Mouse (Mus musculus) macrophage (primary cell): Measurements from ENCODE around the gene Nt5c2. TPM values are rescaled to one million over a fixed set of nuclear protein-coding genes. Genes with fewer than 3 reads are reported as not detected.

Experiments used
- H3K27ac ChIP-seq: fragments of 350-480 bp; formaldehyde crosslinking; 2 replicates; pipeline ENCODE4 v1.9.0; 2021
- H3K36me3 ChIP-seq: fragments of 350-480 bp; formaldehyde crosslinking; 2 replicates; pipeline ENCODE4 v1.9.0; 2021; ENCODE audit errors: inconsistent target
- H3K4me3 ChIP-seq: fragments of 350-480 bp; formaldehyde crosslinking; 2 replicates; pipeline ENCODE4 v1.9.0; 2021; ENCODE audit errors: inconsistent target
- H3K79me2 ChIP-seq: fragments of 350-480 bp; formaldehyde crosslinking; 2 replicates; pipeline ENCODE4 v1.9.0; 2021; ENCODE audit errors: inconsistent target
- WGBS: methylation state at CpG from one replicate; pipeline ENCODE4 v1.1.7; 2026; ENCODE audit warnings: inconsistent platforms; ENCODE audit not compliant: missing documents; 5-methylcytosine and 5-hydroxymethylcytosine counted together
- polyA plus RNA-seq: library from polyadenylated mRNA; stranded (reverse); fragments of 250-400 nt; gene quantifications from 3 replicates; pipeline ENCODE4 v1.2.4, GENCODE M21; 2018; ENCODE audit warnings: inconsistent platforms

The Nt5c2 gene
- polyA plus RNA-seq, 1 experiment from 2014 or later: 47.8 TPM

GRCm38 (mm10) chr19:46848381-46849268, 166.3 kb downstream of the Nt5c2 start:
- H3K4me3 ChIP-seq: no peak overlapping the region
- H3K27ac ChIP-seq: no peak overlapping the region
- no peaks in the 10 kb centered on the region for H3K79me2 ChIP-seq
- WGBS: 96% methylated on average over 14 of the region's 14 CpGs
- no peaks in the 10 kb centered on the region for H3K36me3 ChIP-seq

- H3K79me2 ChIP-seq: no peaks in the 10 kb centered on the region
- no peaks in the 10 kb centered on the region for H3K36me3 ChIP-seq
- H3K4me3 ChIP-seq: no peak overlapping the region
- H3K27ac ChIP-seq: no peak overlapping the region
- WGBS: 94% methylated on average over 5 of the region's 5 CpGs
Observed at GRCm38 (mm10) chr19:46846459-46846858, 168.5 kb downstream of the Nt5c2 start.

- no peaks in the 10 kb centered on the region for H3K79me2 ChIP-seq
- H3K36me3 ChIP-seq: no peaks in the 10 kb centered on the region
- no peak overlapping the region for H3K27ac ChIP-seq
- no peak overlapping the region for H3K4me3 ChIP-seq
- 98% methylated on average over 7 of the region's 7 CpGs for WGBS
Observed at GRCm38 (mm10) chr19:46846056-46846455, 168.9 kb downstream of the Nt5c2 start.

- no CpG with 5 or more reads among the region's 2 CpGs for WGBS
- no peak overlapping the region for H3K4me3 ChIP-seq
Observed at GRCm38 (mm10) chr19:46843030-46843429, 171.9 kb downstream of the Nt5c2 start.

GRCm38 (mm10) chr19:46841016-46841415, 173.9 kb downstream of the Nt5c2 start:
- H3K4me3 ChIP-seq: no peak overlapping the region
- H3K27ac ChIP-seq: no peak overlapping the region
- no peaks in the 10 kb centered on the region for H3K36me3 ChIP-seq
- 100% methylated on average over 4 of the region's 4 CpGs for WGBS
- H3K79me2 ChIP-seq: no peaks in the 10 kb centered on the region

More at GRCm38 (mm10) chr19:46843030-46843429, 171.9 kb downstream of the Nt5c2 start:
- Histone ChIP-seq H3K79me2 (no peaks in the 10 kb centered on the region), H3K27ac (no peak overlapping the region), H3K36me3 (no peaks in the 10 kb centered on the region)

- Histone ChIP-seq H3K36me3 (no peaks in the 10 kb centered on the region), H3K4me3 (peak overlapping the region; percentile 4; the same call in 1 of the 2 replicates), H3K79me2 (no peaks in the 10 kb centered on the region), H3K27ac (peak overlapping the region; percentile 40)
- WGBS: 39% methylated on average over 10 of the region's 11 CpGs
Observed at GRCm38 (mm10) chr19:46837290-46838079, 177.5 kb downstream of the Nt5c2 start.

GRCm38 (mm10) chr19:46836085-46836484, 178.9 kb downstream of the Nt5c2 start:
- Histone ChIP-seq H3K4me3 (no peak overlapping the region), H3K27ac (no peak overlapping the region), H3K36me3 (no peaks in the 10 kb centered on the region), H3K79me2 (no peaks in the 10 kb centered on the region)
- WGBS: 97% methylated on average over 3 of the region's 3 CpGs

GRCm38 (mm10) chr19:46835339-46835738, 179.6 kb downstream of the Nt5c2 start:
- Histone ChIP-seq H3K4me3 (no peak overlapping the region), H3K79me2 (no peaks in the 10 kb centered on the region), H3K36me3 (no peaks in the 10 kb centered on the region), H3K27ac (no peak overlapping the region)
- WGBS: 89% methylated on average over 4 of the region's 4 CpGs

- WGBS: 86% methylated on average over 5 of the region's 5 CpGs
- H3K4me3 ChIP-seq: no peak overlapping the region
- no peak overlapping the region for H3K27ac ChIP-seq
- no peaks in the 10 kb centered on the region for H3K36me3 ChIP-seq
- H3K79me2 ChIP-seq: no peaks in the 10 kb centered on the region
Observed at GRCm38 (mm10) chr19:46834301-46834700, 180.7 kb downstream of the Nt5c2 start.

Other genes starting within 250 kb of the Nt5c2 start
- gene Ina, start 455 bp downstream of the Nt5c2 start, polyA plus RNA-seq: not detected in 3 replicates
- gene Pcgf6, start 35.8 kb upstream of the Nt5c2 start, polyA plus RNA-seq: 4.3 to 11.3 TPM (median 6.7 TPM) in 3 replicates
- 3.1 to 3.3 TPM (median 3.2 TPM) in 3 replicates for gene Taf5, start 52.6 kb upstream of the Nt5c2 start, polyA plus RNA-seq
- gene Usmg5, start 75.5 kb upstream of the Nt5c2 start, polyA plus RNA-seq: 471 to 670 TPM (median 529 TPM) in 3 replicates
- 9.7 to 16.3 TPM (median 12.2 TPM) in 3 replicates for gene Pdcd11, start 75.6 kb upstream of the Nt5c2 start, polyA plus RNA-seq
- 9.2 to 20.5 TPM (median 12.1 TPM) in 3 replicates for gene Calhm2, start 123.1 kb upstream of the Nt5c2 start, polyA plus RNA-seq
- not detected in 3 replicates for gene Calhm1, start 129.1 kb upstream of the Nt5c2 start, polyA plus RNA-seq
- not detected in 3 replicates for gene Calhm3, start 142.6 kb upstream of the Nt5c2 start, polyA plus RNA-seq
- gene Neurl1a, start 163.7 kb upstream of the Nt5c2 start, polyA plus RNA-seq: 0.17 to 0.48 TPM (median 0.21 TPM) in 3 replicates